Mouse (Mus musculus): Measurements from ENCODE around the gene Gm20696. TPM values are rescaled to one million over a fixed set of nuclear protein-coding genes. Genes with fewer than 3 reads are reported as not detected.

Gm20696 gene
- polyA plus RNA-seq, 2 experiments: 0.16 to 0.33 TPM

GRCm38 (mm10) chr6:99519052-99519451 is 147.5 kb downstream of the Gm20696 start:
- WGBS (ENCODE audit: insufficient replicate concordance): 52% methylated on average over 4 of the region's 4 CpGs
- DNase-seq (ENCODE audit: low read depth in 3 of 3, low spot score in 3 of 3) (no peak), ATAC-seq (ENCODE audit: insufficient read depth) (no peak)
- H3K9ac ChIP-seq (replicated peaks): no peak overlapping the region
- H3K27ac ChIP-seq: no peak overlapping the region
- no peak for TF ChIP-seq CTCF (IDR thresholded peaks at IDR 0.05; ENCODE audit: low read depth)
- no peak for TF ChIP-seq EP300 (IDR thresholded peaks at IDR 0.05; ENCODE audit: low read depth)
- H3K27me3 ChIP-seq (ENCODE audit: control insufficient read depth, insufficient read depth, low read length): peaks cover 20% of the 10 kb centered on the region
- H3K4me3 ChIP-seq (ENCODE audit: insufficient read depth in 1 of 2, low read depth in 2 of 2, low read length in 2 of 2): no peak overlapping the region
- H3K9me3 ChIP-seq (ENCODE audit: control insufficient read depth, low read length): no peaks in the 10 kb centered on the region
- peak overlapping the region; percentile 87; the same call in 1 of the 2 replicates for H3K4me2 ChIP-seq (ENCODE audit: low read depth)
- no peaks in the 10 kb centered on the region for H3K4me1 ChIP-seq (replicated peaks; ENCODE audit: control insufficient read depth in 2 of 2, insufficient read depth in 2 of 2, low read length in 1 of 2)
- no peaks in the 10 kb centered on the region for H3K36me3 ChIP-seq (replicated peaks; ENCODE audit: control insufficient read depth, insufficient read depth, low read depth)

GRCm38 (mm10) chr6:99515667-99516199 is 150.9 kb downstream of the Gm20696 start:
- no peak for DNase-seq (ENCODE audit: low read depth in 3 of 3, low spot score in 3 of 3)
- H3K9me3 ChIP-seq (ENCODE audit: control insufficient read depth, low read length): no peaks in the 10 kb centered on the region
- 80% methylated on average over 7 of the region's 7 CpGs for WGBS (ENCODE audit: insufficient replicate concordance)
- no peak overlapping the region for H3K4me2 ChIP-seq (ENCODE audit: low read depth)
- TF ChIP-seq EP300 (IDR thresholded peaks at IDR 0.05; ENCODE audit: low read depth) (no peak), CTCF (IDR thresholded peaks at IDR 0.05; ENCODE audit: low read depth) (no peak)
- no peaks in the 10 kb centered on the region for H3K36me3 ChIP-seq (replicated peaks; ENCODE audit: control insufficient read depth, insufficient read depth, low read depth)
- no peak for ATAC-seq (ENCODE audit: insufficient read depth)
- peaks cover 10% of the 10 kb centered on the region for H3K27me3 ChIP-seq (ENCODE audit: control insufficient read depth, insufficient read depth, low read length)
- no peak overlapping the region for H3K9ac ChIP-seq (replicated peaks)
- no peak overlapping the region for H3K27ac ChIP-seq
- 0 out of 4 replicates have a peak, but pooled peaks cover 0 to 2% of the 10 kb centered on the region in 2 experiments for H3K4me1 ChIP-seq (replicated peaks; ENCODE audit: control insufficient read depth in 2 of 2, insufficient read depth in 2 of 2, low read length in 1 of 2)
- no peak overlapping the region for H3K4me3 ChIP-seq (ENCODE audit: insufficient read depth in 1 of 2, low read depth in 2 of 2, low read length in 2 of 2)

- TF ChIP-seq EP300 (IDR thresholded peaks at IDR 0.05; ENCODE audit: low read depth) (no peak), CTCF (IDR thresholded peaks at IDR 0.05; ENCODE audit: low read depth) (no peak)
- Histone ChIP-seq H3K4me1 (replicated peaks; ENCODE audit: control insufficient read depth in 2 of 2, insufficient read depth in 2 of 2, low read length in 1 of 2) (peaks cover 0 to 5% of the 10 kb centered on the region in 2 experiments; a peak in 1 of 4 replicates), H3K27ac (no peak overlapping the region), H3K27me3 (ENCODE audit: control insufficient read depth, insufficient read depth, low read length) (no peaks in the 10 kb centered on the region), H3K4me3 (ENCODE audit: insufficient read depth in 1 of 2, low read depth in 2 of 2, low read length in 2 of 2) (no peak overlapping the region), H3K9ac (replicated peaks) (no peak overlapping the region), H3K4me2 (ENCODE audit: low read depth) (no peak overlapping the region), H3K36me3 (replicated peaks; ENCODE audit: control insufficient read depth, insufficient read depth, low read depth) (no peaks in the 10 kb centered on the region), H3K9me3 (ENCODE audit: control insufficient read depth, low read length) (no peaks in the 10 kb centered on the region)
- no peak for DNase-seq (ENCODE audit: low read depth in 3 of 3, low spot score in 3 of 3)
- ATAC-seq (ENCODE audit: insufficient read depth): no peak
- WGBS (ENCODE audit: insufficient replicate concordance): 61% methylated on average over 6 of the region's 6 CpGs
These were observed 154.7 kb downstream of the Gm20696 start for GRCm38 (mm10) chr6:99511862-99512261.

- H3K36me3 ChIP-seq (replicated peaks; ENCODE audit: control insufficient read depth, insufficient read depth, low read depth): no peaks in the 10 kb centered on the region
- 80% methylated on average over 9 of the region's 9 CpGs for WGBS (ENCODE audit: insufficient replicate concordance)
- TF ChIP-seq EP300 (IDR thresholded peaks at IDR 0.05; ENCODE audit: low read depth): no peak
These were observed 157.4 kb downstream of the Gm20696 start for GRCm38 (mm10) chr6:99509189-99509592.

GRCm38 (mm10) chr6:99506816-99507215 is 159.8 kb downstream of the Gm20696 start:
- no peak overlapping the region for H3K9ac ChIP-seq (replicated peaks)
- ATAC-seq (ENCODE audit: insufficient read depth) (no peak), DNase-seq (ENCODE audit: low read depth in 3 of 3, low spot score in 3 of 3) (no peak)
- H3K4me3 ChIP-seq (ENCODE audit: insufficient read depth in 1 of 2, low read depth in 2 of 2, low read length in 2 of 2): no peak overlapping the region
- no peaks in the 10 kb centered on the region for H3K9me3 ChIP-seq (ENCODE audit: control insufficient read depth, low read length)
- no peak overlapping the region for H3K27ac ChIP-seq
- TF ChIP-seq EP300 (IDR thresholded peaks at IDR 0.05; ENCODE audit: low read depth) (no peak), CTCF (IDR thresholded peaks at IDR 0.05; ENCODE audit: low read depth) (no peak)
- no peak overlapping the region for H3K4me2 ChIP-seq (ENCODE audit: low read depth)
- no peaks in the 10 kb centered on the region for H3K27me3 ChIP-seq (ENCODE audit: control insufficient read depth, insufficient read depth, low read length)
- 62% methylated on average over 6 of the region's 6 CpGs for WGBS (ENCODE audit: insufficient replicate concordance)
- no peaks in the 10 kb centered on the region for H3K36me3 ChIP-seq (replicated peaks; ENCODE audit: control insufficient read depth, insufficient read depth, low read depth)
- H3K4me1 ChIP-seq (replicated peaks; ENCODE audit: control insufficient read depth in 2 of 2, insufficient read depth in 2 of 2, low read length in 1 of 2): peaks cover 0 to 12% of the 10 kb centered on the region in 2 experiments; a peak in 2 of 4 replicates

More at GRCm38 (mm10) chr6:99509189-99509592, 157.4 kb downstream of the Gm20696 start:
- no peak overlapping the region for H3K4me3 ChIP-seq (ENCODE audit: insufficient read depth in 1 of 2, low read depth in 2 of 2, low read length in 2 of 2)
- no peak overlapping the region for H3K9ac ChIP-seq (replicated peaks)
- DNase-seq (ENCODE audit: low read depth in 3 of 3, low spot score in 3 of 3) (no peak), ATAC-seq (ENCODE audit: insufficient read depth) (no peak)
- no peaks in the 10 kb centered on the region for H3K27me3 ChIP-seq (ENCODE audit: control insufficient read depth, insufficient read depth, low read length)
- H3K4me1 ChIP-seq (replicated peaks; ENCODE audit: control insufficient read depth in 2 of 2, insufficient read depth in 2 of 2, low read length in 1 of 2): peaks cover 0 to 5% of the 10 kb centered on the region in 2 experiments; a peak in 1 of 4 replicates
- no peaks in the 10 kb centered on the region for H3K9me3 ChIP-seq (ENCODE audit: control insufficient read depth, low read length)
- no peak overlapping the region for H3K27ac ChIP-seq
- no peak overlapping the region for H3K4me2 ChIP-seq (ENCODE audit: low read depth)

All from liver, embryonic 14.5 days (tissue).